Mouse (Mus musculus) cerebellum, adult 18-20 months (tissue): Measurements from ENCODE around the gene Zdhhc22.

Experiments
- DNase-seq, 2 experiments: peaks; one replicate each; pipeline ENCODE4 v3.0.0; 2021

Gene Zdhhc22

DNA sequence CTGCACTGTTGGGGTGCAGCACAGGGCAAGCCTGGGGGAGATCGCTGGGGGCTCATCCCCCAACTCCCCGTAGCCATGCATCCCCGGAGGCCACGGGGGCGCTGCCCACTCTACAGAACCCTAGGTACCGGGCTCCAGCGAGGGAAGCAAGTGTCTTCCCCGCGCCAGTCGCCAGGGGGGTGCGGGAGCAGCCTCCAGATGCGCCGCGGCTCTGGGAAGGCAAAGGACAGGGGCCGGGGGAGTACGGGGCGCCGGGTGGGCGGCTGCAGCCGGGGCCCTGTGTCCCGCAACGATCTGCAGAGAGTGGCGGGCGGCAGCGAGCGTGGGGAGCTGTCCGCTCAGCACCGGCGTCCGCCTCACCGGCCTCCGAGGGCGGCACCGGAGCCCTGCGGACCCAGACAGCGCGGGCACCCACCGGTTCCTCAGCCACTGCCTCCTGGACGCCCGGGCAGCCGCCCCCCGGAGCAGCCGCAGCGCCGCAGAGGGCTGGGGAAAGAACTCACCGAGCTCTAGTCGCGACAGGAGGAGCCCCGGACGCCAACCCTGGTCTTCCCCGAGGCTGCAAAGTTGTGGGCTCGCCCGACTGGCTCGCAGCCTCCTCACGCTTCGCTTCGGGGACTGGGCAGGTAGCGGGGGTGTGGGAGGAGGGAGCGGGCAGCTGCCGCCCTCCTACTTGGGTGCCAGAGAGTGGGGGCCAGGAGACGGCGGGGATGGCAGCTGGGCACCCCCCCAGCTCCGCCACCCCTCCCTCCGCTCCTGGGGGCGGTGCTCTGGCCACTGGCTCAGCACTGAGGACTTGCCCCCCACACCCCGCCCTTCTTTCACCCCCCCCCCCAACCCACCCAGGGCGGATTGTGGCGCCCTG is at the start of gene Zdhhc22:
Gene Zdhhc22 (minus strand): TSS at position 541 of the 865 bp plus-strand sequence.
- peak; percentile 55 to 73 for DNase-seq

DNA sequence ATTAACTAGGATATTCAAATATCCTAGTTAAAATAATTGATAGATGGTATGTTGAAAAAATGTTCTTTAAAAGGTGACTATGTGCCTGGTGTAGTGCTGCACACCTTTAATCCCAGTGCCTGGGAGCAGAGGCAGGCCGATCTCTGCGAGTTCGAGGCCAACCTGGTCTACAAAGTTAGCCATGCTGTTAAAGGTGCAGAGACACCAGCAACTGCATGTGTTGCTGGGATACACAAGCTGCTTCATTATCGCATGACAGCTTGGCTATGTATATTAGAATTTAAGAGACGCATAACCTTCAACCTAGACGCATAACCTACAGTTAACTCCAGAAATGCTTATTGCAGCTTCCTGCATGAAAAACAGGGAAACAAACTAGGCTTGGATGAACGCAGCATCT is 46.4 kb upstream of the Zdhhc22 start:
- DNase-seq = no peak

DNA sequence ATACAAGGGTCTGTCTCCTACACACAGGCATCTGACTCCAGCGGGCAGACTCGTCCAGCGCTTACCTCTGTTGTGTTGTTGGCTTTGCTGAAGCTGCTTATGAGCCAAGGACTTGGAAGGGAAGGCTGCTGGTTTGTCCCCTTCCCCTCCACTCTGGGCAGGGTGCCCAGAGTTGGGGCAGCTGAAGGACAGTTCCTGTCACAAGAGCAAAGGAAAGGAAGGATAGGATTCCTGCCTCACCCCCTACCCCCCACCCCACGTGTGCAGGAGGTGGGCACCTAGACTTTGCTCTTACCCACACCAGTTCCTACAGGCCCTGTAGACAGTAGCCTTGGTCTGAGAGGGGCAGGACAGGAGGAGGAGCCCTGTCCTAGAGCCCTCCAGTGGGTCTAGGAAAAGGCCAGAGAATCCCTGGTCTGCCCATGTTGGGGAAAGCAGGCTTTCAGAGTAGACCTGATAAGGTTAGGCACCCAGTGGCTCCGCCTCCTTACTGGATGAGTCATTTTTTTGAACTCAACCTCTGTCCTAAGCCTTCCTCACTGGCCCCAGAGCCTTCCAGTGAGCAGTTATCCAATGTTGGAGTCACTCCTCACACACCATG is 41.0 kb upstream of the Zdhhc22 start:
- DNase-seq = peak in 1 of 2 experiments; percentile 45

DNA sequence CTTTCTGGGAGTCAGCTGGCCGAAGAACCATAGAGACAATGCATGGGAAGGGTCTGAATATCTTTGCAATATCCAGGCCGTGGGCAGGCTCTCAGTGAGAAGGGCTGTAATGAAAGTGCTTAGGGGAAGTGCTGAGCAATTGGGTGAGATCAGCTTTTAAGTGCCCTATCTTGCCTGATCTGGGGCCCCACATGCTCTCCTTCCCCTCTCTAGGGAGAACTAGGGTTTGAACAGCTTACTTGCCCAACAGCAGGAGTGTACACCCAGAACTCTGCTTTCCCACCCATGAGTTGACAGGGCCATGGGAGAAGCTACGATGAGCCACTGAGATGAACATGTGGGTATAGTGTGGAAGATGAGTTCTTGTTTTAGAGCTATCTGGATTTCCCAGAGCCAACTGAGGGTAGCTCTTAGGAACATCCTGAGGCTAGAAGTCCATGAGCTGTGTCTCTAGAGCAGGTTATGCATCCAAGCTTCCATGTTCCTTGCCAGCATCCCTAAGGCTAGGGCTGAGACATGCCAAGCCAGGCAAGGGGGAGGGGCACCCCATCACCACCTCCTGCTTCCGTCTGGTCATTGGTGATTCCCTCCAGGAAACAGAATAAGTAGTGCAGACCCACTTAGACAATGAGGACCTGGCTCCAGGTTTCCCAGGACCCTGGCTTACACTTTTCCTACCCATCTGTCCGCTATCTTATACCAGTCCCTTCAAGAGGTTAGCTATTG is 39.2 kb upstream of the Zdhhc22 start:
- peak; percentile 84 for DNase-seq

DNA sequence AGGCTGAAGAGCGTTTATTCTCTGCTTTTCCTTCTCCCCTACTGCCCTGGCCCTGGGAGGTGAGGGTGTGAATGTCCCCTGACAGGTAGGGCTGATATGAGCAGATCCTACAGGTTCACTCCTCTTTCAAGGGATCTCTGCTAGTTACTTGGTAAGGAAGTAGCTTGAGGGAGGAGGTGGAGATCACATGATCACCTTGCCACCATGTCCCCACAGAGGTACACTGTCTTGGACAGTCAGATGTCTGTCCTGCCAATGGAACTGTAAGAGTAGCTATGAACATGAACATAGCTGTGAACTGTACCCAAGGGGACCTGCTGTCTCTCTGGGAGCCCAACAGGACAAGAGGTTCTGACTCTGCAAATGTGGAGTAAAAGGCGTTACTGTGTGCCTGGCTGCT is 37.8 kb upstream of the Zdhhc22 start:
- no peak for DNase-seq

DNA sequence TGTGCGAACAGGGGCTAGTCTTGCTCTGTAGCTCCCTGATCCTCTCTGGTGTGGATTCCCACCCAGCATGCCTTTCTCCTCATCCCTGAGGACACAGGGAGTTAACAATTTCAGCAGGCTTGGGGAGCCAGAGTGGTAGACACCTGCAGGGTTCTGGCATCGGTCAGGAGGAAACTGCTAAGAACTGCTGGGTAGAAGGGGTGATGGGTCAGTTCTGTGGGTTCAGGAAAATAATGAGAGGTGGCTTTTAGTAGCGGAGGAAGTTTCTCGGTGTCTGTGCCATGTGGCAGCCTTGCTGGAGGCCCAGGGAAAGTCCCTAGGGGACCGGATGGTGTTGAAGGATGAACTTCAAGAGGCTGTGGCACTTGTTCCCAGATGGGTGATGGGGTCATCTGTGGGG is 37.2 kb upstream of the Zdhhc22 start:
- no peak for DNase-seq

DNA sequence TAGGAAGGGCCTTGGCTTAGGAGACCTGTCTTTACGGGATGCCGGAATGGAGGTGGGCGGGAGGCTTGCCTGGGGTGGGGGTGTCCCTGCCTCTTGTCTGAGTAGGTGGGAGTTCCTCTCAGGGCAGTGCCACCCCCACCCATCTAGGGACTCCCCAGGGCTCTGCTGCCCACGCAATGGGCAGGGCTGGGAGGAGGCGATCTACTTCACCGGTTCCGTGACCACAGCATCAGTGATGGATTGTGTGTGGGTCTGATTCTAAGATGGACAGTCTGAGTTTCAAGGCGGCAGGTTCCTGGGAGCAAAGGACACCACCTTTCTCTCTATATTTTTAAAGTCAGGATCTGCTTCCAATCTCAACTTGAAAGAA is 36.6 kb upstream of the Zdhhc22 start:
- peak in 1 of 2 experiments; percentile 44 for DNase-seq

DNA sequence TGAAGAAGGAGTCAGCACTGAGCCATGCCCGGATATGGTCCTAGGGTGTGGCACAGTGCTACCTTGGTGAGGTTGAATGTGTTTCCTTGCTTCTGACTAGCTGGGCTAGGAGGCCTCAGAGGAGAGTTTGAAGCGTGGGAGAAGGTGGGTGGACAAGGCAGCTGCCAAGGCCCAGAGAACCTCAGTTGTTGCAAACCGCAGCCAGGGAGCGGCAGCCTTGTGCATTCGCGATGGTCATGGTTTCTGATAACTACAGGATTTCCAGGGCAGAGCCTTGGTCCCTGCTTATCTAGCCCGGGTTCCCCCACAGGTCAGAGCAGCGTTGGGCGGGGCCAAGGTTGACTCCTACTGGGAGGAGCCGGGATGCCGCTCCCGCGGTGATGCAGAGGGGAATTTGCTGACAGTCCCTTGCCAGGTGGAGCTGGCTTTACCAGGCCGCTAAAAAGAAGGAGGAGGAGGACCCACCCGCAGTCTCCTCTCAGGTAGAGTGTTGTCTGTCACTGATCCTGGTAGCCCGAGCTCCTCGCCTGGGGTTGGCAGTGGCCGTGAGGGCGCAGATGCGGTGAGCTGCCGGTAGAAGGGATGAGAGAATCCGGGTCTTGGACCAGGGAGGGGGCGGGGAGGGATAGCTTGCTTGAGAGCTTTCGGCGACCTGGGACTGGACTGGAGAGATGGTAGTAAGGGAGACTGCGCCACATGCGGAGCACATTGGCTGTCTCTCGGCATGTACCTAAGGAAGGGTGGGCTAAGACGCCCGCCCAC is 36.1 kb upstream of the Zdhhc22 start:
- peak; percentile 85 to 90 for DNase-seq

DNA sequence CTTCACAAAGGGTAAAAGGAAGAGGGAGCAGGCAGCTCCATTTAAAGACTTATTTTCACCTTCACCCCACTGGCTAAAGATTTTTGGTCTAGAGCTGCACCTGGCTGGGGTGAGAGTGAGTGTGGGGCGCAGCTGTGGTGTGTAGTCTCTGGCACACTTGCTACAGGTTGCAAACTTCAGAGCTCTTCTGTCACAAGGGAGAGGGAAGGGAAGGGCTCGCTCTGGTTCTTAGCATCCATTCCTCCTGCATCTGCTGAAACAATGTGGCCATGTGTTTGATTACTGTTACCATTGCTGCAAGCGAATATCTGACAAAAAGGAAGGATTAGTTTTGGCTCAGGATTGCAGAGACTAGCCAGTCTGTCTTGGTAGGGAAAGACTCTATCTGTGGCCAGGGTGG is 33.2 kb upstream of the Zdhhc22 start:
- no peak for DNase-seq

DNA sequence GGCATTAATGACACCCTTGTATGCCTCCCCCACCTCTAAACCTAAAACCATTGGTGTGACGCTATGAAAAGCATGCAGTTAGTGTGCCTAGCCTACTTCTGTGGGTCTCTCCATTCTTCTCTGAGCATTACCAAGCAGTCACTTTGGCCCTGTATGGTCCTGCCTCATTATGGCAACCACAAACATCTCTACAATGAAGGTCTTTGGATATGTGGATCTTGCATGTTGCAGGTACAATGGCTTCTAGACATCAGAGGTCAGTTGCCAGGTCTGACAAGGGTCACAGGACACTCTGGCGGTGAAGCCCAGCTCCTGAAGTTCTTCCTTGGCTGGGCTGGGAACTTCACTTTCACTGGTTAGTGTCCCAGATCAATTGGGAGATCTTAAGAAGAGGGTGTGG is 31.8 kb upstream of the Zdhhc22 start:
- DNase-seq = no peak

DNA sequence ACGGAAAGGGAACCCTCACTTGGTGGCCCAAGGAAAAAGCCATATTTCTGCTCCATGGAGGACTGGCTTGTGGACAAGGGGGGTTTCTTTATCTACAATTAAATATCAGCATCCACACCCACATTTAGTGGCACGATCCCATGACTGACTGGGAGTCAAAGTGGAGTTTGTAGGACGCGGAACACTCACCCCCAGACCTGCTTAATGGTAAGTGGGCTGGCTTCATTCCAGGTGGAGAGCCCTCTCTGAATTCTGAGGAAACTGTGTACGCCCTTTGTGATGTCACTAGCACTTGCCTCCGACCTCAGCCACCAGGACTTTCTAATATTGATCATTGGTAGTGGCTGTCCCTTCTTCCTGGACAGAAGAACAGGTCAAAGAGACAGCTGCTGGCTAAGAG is 30.8 kb upstream of the Zdhhc22 start, which contains the start of gene Tmem63c:
Gene Tmem63c (plus strand): TSS at position 301 of the 400 bp plus-strand sequence.
- DNase-seq = no peak

DNA sequence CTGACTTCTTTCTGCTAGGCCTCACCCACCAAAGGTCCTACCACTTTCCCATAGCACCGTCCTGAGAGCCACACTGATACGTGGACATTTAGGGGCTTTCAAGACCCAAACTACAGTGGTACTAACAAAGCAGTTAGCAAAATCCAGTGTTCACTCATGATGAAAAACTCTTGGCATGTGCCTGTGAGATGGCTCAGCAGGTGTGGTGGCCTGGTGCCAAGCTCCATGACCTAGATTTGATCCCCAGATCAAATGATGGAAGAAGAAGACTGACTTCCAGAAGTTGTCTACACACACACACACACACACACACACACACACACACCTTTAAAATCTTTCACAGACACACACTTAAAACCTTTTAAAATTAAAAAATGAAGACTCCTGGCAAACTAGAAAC is 28.5 kb upstream of the Zdhhc22 start:
- DNase-seq = peak; percentile 70

DNA sequence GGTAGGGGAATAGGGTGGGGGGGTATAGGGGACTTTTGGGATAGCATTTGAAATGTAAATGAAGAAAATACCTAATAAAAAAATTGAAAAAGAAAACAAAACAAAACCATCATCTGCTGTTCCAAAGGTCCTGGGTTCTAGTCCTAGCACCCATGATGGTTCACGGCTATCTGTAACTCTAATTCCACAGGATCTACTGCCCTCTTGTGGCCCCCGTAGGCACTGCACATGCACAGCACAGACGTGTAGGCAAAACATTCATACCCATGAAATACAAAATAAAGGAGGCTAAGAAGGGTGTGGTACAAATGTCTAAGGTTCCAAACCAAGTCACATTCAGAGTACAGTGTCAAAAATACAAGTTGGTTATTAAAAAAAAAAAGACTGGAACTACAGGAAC is 26.8 kb upstream of the Zdhhc22 start:
- peak; percentile 69 to 75 for DNase-seq

DNA sequence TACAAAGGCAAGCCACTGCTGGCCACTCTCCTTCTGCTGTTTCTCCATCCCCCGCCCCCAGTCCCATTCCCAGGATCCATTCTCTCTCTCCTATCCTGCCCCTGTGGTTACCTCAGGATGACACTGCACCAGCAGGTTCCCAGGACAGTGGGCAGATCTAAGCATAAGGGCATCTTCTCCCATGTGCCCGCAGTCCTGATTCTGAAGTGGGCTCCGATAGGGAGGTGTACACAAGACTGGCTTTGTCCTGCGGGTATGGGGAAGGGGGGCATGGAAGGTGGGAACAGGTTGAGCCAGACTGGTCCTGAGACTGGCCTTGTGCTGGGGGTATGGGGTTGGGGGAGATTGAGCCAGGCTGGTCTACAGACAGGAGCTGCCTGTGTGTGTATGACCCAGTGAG is 14.4 kb upstream of the Zdhhc22 start:
- DNase-seq = no peak

DNA sequence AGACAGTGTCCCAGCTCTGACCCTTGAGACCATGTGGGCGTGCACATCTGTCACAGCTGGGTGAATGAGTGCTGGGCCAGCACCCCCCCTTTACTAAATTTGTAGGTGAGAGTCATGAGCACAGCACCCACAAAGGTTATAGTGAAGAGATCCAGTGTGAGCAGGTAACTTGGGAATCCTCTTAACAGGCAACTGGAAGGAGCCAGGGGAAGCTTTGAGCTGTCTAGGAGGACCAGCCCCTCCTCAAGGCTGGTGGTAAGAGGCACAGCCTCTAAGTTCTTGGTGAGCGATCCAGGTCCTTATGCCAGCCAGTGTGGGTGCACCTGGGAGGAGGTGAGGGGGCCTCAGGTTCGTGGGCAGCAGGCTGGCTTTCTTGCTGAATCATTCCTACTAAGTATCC is 13.4 kb upstream of the Zdhhc22 start:
- DNase-seq = no peak

DNA sequence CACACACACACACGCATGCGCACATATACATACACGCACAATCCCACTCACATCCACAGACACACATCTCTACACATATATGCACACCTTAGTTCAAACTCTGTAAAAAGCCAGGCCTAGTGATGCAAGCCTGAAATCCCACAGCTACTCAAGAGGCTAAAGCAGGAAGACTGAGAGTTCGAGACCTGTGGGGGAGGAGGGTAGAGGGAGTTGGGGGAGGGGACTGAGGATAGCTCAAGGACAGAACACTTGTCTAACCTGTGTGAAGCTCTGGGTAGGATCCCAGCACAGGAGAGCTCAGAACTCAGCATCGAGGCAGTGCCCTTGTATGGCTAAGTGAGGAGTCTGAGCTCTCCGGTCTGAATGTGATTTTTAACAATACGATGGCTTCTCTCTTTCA is 12.6 kb upstream of the Zdhhc22 start:
- no peak for DNase-seq

DNA sequence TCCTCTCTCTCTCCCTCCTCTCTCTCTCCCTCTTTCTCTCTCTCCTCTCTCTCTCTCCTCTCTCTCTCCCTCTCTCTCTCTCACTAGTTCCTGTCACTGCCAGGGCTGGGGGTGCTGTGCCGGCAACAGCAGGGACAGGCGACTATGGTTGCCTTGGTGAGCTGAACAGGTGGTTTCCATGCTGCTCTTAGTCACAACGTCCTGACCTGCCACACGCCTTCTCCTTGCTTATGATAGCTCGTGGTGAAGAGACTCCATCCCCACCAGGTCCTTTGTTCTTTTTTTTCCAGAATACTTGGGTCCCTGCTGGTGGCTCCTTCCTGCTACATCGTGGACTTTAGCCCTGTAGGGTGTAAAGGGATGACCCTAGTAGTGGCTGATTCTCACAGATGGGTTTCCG is 12.0 kb upstream of the Zdhhc22 start:
- DNase-seq = no peak

DNA sequence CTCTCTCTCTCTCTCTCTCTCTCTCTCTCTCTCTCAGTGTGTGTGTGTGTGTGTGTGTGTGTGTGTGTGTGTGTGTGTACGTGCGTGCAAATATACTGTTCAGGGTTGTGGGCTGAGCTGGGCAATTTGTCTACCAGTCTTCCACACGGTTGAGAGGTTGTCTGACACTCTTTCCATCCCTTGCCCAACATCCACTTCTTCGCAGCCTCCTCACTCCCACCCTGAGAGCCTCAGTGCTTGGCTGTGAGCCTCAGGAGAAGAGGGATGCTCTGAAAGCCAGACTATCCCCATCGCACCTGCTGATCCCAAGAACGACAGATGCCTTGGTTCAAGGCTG is 10.6 kb upstream of the Zdhhc22 start:
- DNase-seq = no peak

DNA sequence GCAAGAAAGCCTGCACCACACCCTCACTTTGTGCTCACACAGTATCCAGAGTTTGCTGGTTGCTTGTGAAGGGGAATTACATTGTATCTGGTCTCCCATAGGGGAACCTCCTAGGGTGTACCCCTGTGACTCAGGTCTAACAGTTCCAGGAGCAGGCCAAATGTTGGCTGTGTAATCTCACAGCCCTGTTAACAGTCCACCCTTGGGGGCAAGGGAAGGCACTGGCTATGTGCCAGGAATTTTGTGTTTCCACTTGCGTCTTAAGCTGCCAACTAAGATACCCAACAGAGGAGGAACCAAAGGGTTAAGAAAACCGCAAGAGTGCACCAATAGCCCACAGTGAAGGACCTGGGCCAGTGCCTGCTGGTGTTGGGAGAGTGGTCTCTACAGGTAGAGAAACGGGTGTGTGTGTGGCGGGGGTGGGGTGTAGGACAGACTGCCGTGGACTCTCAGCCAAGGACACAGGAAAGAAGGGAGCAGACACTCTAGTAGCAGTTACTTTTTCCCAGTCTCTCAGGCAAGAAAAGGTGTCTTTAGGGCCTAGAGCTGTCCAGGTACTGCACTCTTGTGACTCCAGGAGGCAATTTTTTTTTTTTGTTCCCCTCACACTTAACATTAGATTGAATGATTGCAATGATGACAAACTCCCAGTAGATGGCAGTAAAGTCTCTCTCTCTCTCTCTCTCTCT is 10.1 kb upstream of the Zdhhc22 start:
- DNase-seq = peak in 1 of 2 experiments; percentile 39

DNA sequence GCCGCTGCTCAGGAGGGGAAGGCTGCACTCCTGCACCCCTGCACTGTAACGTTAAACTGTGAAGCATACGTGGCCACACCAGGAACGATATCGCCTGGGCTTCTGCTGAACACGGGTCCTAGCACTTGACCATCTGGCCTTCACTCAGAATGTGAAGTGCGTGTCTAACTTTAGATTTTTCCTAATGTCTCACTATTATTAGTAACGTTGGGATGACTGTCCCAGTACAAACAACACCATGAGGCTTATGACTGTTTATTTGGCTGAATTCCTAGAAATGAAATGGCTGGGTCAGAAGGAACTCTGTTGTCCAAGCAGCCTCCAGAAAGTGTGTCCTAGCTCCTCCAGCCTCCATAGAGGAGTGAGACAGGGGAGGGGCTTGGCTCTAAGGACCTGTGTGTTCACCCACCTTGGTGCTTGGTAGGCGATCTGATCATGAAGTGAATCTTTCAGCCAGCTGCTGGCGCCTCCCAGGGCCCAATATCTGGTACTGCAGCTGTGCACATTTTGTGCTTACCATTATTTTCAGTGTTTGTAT is 9.1 kb upstream of the Zdhhc22 start:
- peak; percentile 36 for DNase-seq

DNA sequence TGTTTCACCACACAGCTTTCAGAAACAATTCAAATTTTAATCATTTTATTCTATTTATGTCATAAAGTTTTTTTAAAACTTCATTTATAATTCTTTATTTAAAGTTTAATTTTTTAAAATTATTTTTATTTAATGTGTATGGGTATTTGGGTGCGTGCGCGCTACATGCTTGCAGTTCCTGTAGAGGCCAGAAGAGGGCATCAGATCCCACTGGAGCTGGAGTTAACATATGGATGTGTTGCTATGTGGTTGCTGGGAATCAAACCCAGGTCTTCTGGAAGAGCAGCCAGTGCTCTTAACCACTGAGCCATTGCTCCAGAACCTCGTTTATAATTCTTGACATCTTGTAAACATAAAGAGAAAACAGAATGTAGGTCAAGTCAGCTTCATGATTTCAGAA is 8.5 kb upstream of the Zdhhc22 start:
- no peak for DNase-seq

DNA sequence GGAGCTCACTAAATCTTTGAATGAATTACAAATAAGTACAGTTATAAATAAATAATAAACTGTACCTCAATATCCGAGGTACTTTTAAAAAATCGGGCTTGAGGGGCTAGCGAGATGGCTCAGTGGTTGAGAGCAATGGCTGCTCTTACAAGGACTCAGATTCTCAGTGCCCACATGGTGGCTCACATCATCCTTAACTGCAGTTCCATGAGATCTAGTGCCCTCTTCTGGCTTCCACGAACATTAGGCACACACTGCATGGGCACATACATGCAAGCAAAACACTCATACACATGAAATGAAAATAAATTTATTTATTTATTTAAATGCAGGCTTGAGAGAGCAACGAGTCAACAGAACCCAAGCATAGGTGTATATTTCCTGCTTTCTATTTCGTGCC is 5.7 kb upstream of the Zdhhc22 start:
- DNase-seq = no peak
